Mouse (Mus musculus) forebrain, embryonic 16.5 days (tissue): ENCODE data around the gene Rpusd3. TPM values are rescaled to one million over a fixed set of nuclear protein-coding genes. Genes with fewer than 3 reads are reported as not detected.

Source experiments
- ATAC-seq: fragments of 200-750 bp; cut with Nextera tagmentation; 2 replicates; pipeline ENCODE4 v1.8.0; 2017; ENCODE audit warnings: mild to moderate bottlenecking, moderate library complexity
- H3K27ac ChIP-seq: fragments of 300-500 bp; sonication (generic); 2 replicates; pipeline ENCODE4 v1.5.1; 2014; ENCODE audit warnings: low read length, control low read depth
- H3K27me3 ChIP-seq: fragments of 300-500 bp; sonication (generic); replicated peaks from 2 replicates; pipeline ENCODE4 v1.6.1; 2014; ENCODE audit warnings: low read length; ENCODE audit not compliant: control insufficient read depth, insufficient read depth
- H3K36me3 ChIP-seq: fragments of 300-500 bp; sonication (generic); 2 replicates; pipeline ENCODE4 v1.6.1; 2014; ENCODE audit not compliant: control insufficient read depth, insufficient read depth
- H3K4me1 ChIP-seq: fragments of 300-500 bp; sonication (generic); replicated peaks from 2 replicates; pipeline ENCODE4 v1.6.1; 2014; ENCODE audit warnings: low read length; ENCODE audit not compliant: control insufficient read depth, insufficient read depth
- H3K4me2 ChIP-seq: fragments of 300-500 bp; sonication (generic); 2 replicates; pipeline ENCODE4 v1.6.1; 2014; ENCODE audit warnings: mild to moderate bottlenecking, low read length, control low read depth
- H3K4me3 ChIP-seq: fragments of 300-500 bp; sonication (generic); replicated peaks from 2 replicates; pipeline ENCODE4 v1.5.1; 2014; ENCODE audit warnings: mild to moderate bottlenecking, low read length, control low read depth
- H3K9ac ChIP-seq: fragments of 300-500 bp; sonication (generic); replicated peaks from 2 replicates; pipeline ENCODE4 v1.6.1; 2014; ENCODE audit warnings: low read depth, low read length, control low read depth
- H3K9me3 ChIP-seq: fragments of 300-500 bp; sonication (generic); 2 replicates; pipeline ENCODE4 v1.6.1; 2016; ENCODE audit warnings: low read length; ENCODE audit not compliant: control insufficient read depth
- WGBS: fragments of 180-500 bp; shearing (Covaris S2); extraction: QIAGEN DNeasy Blood & Tissue Kit; methylation state at CpG from one replicate; pipeline ENCODE4 v1.1.7; 2014; 5-methylcytosine and 5-hydroxymethylcytosine counted together
- polyA plus RNA-seq: library from polyadenylated mRNA; unstranded; fragments of >200 nt; fragmentation: Nextera tagmentation; extraction: Ambion mirVana; gene quantifications from 2 replicates; pipeline ENCODE4 v1.2.1, GENCODE M21; 2015

Gene Rpusd3
- polyA plus RNA-seq, 1 experiment from 2014 or later = 16.3 TPM

- 75% methylated on average over 7 of the region's 7 CpGs for WGBS
- Histone ChIP-seq H3K9me3 (no peaks in the 10 kb centered on the region), H3K27ac (no peak overlapping the region), H3K4me2 (no peak overlapping the region), H3K36me3 (no peaks in the 10 kb centered on the region), H3K4me1 (no peaks in the 10 kb centered on the region), H3K27me3 (no peaks in the 10 kb centered on the region), H3K9ac (no peak overlapping the region), H3K4me3 (no peak overlapping the region)
- ATAC-seq = no peak
Observed at GRCm38 (mm10) chr6:113434691-113435090, 15.6 kb upstream of the Rpusd3 start.

GRCm38 (mm10) chr6:113433661-113434060, 14.5 kb upstream of the Rpusd3 start:
- no peaks in the 10 kb centered on the region for H3K9me3 ChIP-seq
- WGBS = 62% methylated on average over 3 of the region's 3 CpGs
- H3K4me1 ChIP-seq = no peaks in the 10 kb centered on the region
- H3K27ac ChIP-seq = no peak overlapping the region
- no peaks in the 10 kb centered on the region for H3K27me3 ChIP-seq
- H3K4me3 ChIP-seq = no peak overlapping the region
- no peak for ATAC-seq
- H3K36me3 ChIP-seq = no peaks in the 10 kb centered on the region
- no peak overlapping the region for H3K4me2 ChIP-seq
- H3K9ac ChIP-seq = no peak overlapping the region

- Histone ChIP-seq H3K27me3 (no peaks in the 10 kb centered on the region), H3K4me2 (no peak overlapping the region), H3K4me3 (no peak overlapping the region), H3K36me3 (no peaks in the 10 kb centered on the region), H3K9me3 (no peaks in the 10 kb centered on the region), H3K27ac (no peak overlapping the region), H3K4me1 (no peaks in the 10 kb centered on the region), H3K9ac (no peak overlapping the region)
- WGBS = 61% methylated on average over 3 of the region's 3 CpGs
- no peak for ATAC-seq
Observed at GRCm38 (mm10) chr6:113431801-113432200, 12.7 kb upstream of the Rpusd3 start.

GRCm38 (mm10) chr6:113430846-113431245, 11.7 kb upstream of the Rpusd3 start:
- Histone ChIP-seq H3K27me3 (no peaks in the 10 kb centered on the region), H3K4me2 (no peak overlapping the region), H3K27ac (no peak overlapping the region), H3K4me3 (no peak overlapping the region), H3K36me3 (no peaks in the 10 kb centered on the region), H3K4me1 (no peaks in the 10 kb centered on the region), H3K9me3 (no peaks in the 10 kb centered on the region), H3K9ac (no peak overlapping the region)
- no peak for ATAC-seq
- 68% methylated on average over 3 of the region's 3 CpGs for WGBS

- H3K9me3 ChIP-seq = no peaks in the 10 kb centered on the region
Observed at GRCm38 (mm10) chr6:113429965-113430364, 10.8 kb upstream of the Rpusd3 start.

GRCm38 (mm10) chr6:113428006-113428405, 8.9 kb upstream of the Rpusd3 start:
- no peak overlapping the region for H3K4me3 ChIP-seq
- H3K27me3 ChIP-seq = no peaks in the 10 kb centered on the region
- H3K9ac ChIP-seq = no peak overlapping the region
- H3K36me3 ChIP-seq = no peaks in the 10 kb centered on the region
- no peaks in the 10 kb centered on the region for H3K4me1 ChIP-seq
- no peak for ATAC-seq
- no peak overlapping the region for H3K27ac ChIP-seq
- H3K4me2 ChIP-seq = no peak overlapping the region
- no peaks in the 10 kb centered on the region for H3K9me3 ChIP-seq
- 91% methylated on average over 16 of the region's 16 CpGs for WGBS

More at GRCm38 (mm10) chr6:113429965-113430364, 10.8 kb upstream of the Rpusd3 start:
- Histone ChIP-seq H3K27me3 (no peaks in the 10 kb centered on the region), H3K9ac (no peak overlapping the region), H3K4me2 (no peak overlapping the region), H3K36me3 (no peaks in the 10 kb centered on the region), H3K4me1 (no peaks in the 10 kb centered on the region), H3K4me3 (no peak overlapping the region), H3K27ac (no peak overlapping the region)
- 83% methylated on average over 3 of the region's 3 CpGs for WGBS
- ATAC-seq = no peak

GRCm38 (mm10) chr6:113427397-113427796, 8.3 kb upstream of the Rpusd3 start:
- Histone ChIP-seq H3K4me1 (no peaks in the 10 kb centered on the region), H3K4me3 (no peak overlapping the region), H3K27ac (no peak overlapping the region), H3K27me3 (no peaks in the 10 kb centered on the region), H3K9me3 (no peaks in the 10 kb centered on the region), H3K4me2 (no peak overlapping the region), H3K9ac (no peak overlapping the region), H3K36me3 (no peaks in the 10 kb centered on the region)
- 64% methylated on average over 3 of the region's 3 CpGs for WGBS
- no peak for ATAC-seq

GRCm38 (mm10) chr6:113426696-113427095, 7.6 kb upstream of the Rpusd3 start:
- Histone ChIP-seq H3K4me3 (no peak overlapping the region), H3K27ac (no peak overlapping the region), H3K27me3 (no peaks in the 10 kb centered on the region), H3K4me2 (no peak overlapping the region), H3K36me3 (no peaks in the 10 kb centered on the region), H3K4me1 (no peaks in the 10 kb centered on the region), H3K9ac (no peak overlapping the region), H3K9me3 (no peaks in the 10 kb centered on the region)
- ATAC-seq = no peak
- 85% methylated on average over 4 of the region's 4 CpGs for WGBS

GRCm38 (mm10) chr6:113424187-113424586, 5.0 kb upstream of the Rpusd3 start:
- Histone ChIP-seq H3K36me3 (no peaks in the 10 kb centered on the region), H3K4me1 (peaks cover 3% of the 10 kb centered on the region; the same call in 1 of the 2 replicates), H3K27ac (no peak overlapping the region), H3K9ac (no peak overlapping the region), H3K4me2 (no peak overlapping the region), H3K27me3 (no peaks in the 10 kb centered on the region), H3K4me3 (no peak overlapping the region), H3K9me3 (no peaks in the 10 kb centered on the region)
- ATAC-seq = no peak
- WGBS = 89% methylated on average over 7 of the region's 7 CpGs

- H3K27ac ChIP-seq = no peak overlapping the region
- H3K36me3 ChIP-seq = no peaks in the 10 kb centered on the region
- no peaks in the 10 kb centered on the region for H3K27me3 ChIP-seq
- H3K9me3 ChIP-seq = no peaks in the 10 kb centered on the region
- no peak overlapping the region for H3K4me3 ChIP-seq
- H3K9ac ChIP-seq = no peak overlapping the region
- WGBS = 78% methylated on average over 4 of the region's 4 CpGs
- no peak for ATAC-seq
- peaks cover 11% of the 10 kb centered on the region for H3K4me1 ChIP-seq
- no peak overlapping the region for H3K4me2 ChIP-seq
Observed at GRCm38 (mm10) chr6:113423000-113423399, 3.9 kb upstream of the Rpusd3 start.
